Mouse (Mus musculus): ENCODE results near the gene Olfr730.

Olfr730 gene

GRCm38 (mm10) chr14:50188098-50188497 is at the start of gene Olfr730:
Olfr730 (minus strand) TSS chr14:50188198.
- in situ Hi-C loops (cut with MboI; ENCODE audit: low pct_unique_long_range_greater_than_20kb in 1 of 2, low sequenced_read_pairs in 2 of 2, unreplicated experiment in 1 of 2), result no loop called here

- in situ Hi-C loops (cut with MboI; ENCODE audit: low pct_unique_long_range_greater_than_20kb in 1 of 2, low sequenced_read_pairs in 2 of 2, unreplicated experiment in 1 of 2), result no loop called here
Measured at GRCm38 (mm10) chr14:50152810-50153209, 35.2 kb downstream of the Olfr730 start, which contains the start of gene Olfr729. Olfr729 (minus strand) TSS chr14:50152910.

- in situ Hi-C loops (cut with MboI; ENCODE audit: low pct_unique_long_range_greater_than_20kb in 1 of 2, low sequenced_read_pairs in 2 of 2, unreplicated experiment in 1 of 2), result no loop called here
Measured at GRCm38 (mm10) chr14:50142580-50142979, 45.4 kb downstream of the Olfr730 start, which contains the start of gene Olfr728. Olfr728 (minus strand) TSS chr14:50142680.

All from mouse embryonic stem cell (cell line).